Mouse (Mus musculus): ENCODE data around the gene Gm815.

Gm815 gene

DNA sequence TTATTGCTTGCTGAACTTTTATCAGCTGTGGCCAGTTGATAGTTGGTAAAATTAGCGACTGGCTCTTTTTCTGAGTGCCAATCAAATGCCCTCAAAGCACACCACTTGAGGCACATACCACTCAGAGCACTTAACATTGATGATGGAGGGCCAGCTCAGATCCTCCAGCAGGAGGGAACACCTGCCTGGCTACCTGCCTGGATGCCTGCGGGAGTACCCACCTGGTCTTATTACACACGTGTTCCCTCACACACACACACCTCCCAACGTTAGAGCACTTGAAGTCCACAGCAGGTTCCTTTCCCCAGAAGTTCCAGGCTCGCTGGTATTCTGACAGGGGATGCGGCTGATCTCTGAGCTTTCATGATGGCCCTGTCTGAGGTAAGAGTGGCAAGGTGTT lies at the start of gene Gm815:
Gene Gm815 (plus strand): TSS at position 266 of the 400 bp plus-strand sequence.
- DNase-seq (ENCODE audit: low read depth in 1 of 2, low spot score in 2 of 2), result no peak

DNA sequence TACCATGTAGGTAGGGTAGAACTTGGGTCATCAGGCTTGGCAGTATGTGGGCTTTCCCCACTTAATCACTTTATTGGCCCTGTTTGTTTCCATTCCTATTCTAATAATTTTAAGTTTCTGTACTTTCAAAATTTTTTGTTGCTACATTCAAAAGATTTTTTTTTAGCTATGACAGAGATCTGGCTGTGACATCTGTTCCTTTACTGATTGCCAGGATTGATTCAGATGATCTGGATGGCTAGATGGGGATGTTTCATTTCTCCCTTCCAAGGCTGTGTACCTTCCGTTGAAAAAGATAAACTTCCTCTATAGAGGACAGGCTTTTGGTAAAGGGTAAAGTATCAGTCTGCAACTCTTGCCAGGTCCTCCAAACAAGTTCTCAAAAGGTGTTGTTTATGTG lies 48.1 kb upstream of the Gm815 start:
- DNase-seq (ENCODE audit: low read depth in 1 of 2, low spot score in 2 of 2), result no peak

DNA sequence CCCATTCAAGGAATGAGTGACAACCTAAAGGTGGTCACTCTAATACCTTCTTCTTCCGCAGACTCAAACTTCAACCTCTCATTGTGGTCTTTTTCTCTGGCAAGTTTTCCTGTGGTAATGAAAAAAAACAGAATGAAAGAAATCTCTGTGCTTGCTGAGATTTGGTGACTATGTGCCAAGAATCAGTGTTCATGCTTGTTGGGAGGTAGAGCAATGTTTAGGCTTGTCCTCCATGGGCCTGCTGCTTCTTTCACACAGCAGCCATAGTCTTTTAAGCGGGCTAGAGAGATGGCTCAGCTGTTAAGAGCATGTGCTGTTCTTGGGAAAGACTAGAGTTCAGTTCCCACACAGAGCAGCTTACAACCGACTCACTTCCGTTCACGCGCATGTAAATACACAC lies 41.8 kb upstream of the Gm815 start:
- no peak for DNase-seq (ENCODE audit: low read depth in 1 of 2, low spot score in 2 of 2)

DNA sequence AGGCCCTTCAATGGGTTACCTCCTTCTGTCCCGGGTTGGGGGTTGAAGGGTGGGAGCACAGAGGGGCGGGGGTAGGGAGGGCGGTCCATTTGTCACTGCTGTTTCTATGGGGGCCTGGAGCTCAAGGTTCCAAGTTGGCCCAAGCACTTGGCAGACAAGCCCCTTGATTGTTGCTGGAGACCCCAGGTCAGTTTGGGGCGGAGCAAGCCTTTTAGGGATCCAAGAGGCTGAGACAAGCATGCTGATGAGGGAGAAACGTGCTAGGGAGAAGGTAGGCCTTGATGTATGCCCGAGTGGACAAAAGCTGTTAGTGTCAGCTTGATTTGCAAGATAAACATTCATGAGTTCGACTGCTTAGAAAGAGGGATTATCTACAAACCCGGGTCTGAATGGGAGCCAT lies 40.9 kb upstream of the Gm815 start:
- DNase-seq (ENCODE audit: low read depth in 1 of 2, low spot score in 2 of 2), result no peak

DNA sequence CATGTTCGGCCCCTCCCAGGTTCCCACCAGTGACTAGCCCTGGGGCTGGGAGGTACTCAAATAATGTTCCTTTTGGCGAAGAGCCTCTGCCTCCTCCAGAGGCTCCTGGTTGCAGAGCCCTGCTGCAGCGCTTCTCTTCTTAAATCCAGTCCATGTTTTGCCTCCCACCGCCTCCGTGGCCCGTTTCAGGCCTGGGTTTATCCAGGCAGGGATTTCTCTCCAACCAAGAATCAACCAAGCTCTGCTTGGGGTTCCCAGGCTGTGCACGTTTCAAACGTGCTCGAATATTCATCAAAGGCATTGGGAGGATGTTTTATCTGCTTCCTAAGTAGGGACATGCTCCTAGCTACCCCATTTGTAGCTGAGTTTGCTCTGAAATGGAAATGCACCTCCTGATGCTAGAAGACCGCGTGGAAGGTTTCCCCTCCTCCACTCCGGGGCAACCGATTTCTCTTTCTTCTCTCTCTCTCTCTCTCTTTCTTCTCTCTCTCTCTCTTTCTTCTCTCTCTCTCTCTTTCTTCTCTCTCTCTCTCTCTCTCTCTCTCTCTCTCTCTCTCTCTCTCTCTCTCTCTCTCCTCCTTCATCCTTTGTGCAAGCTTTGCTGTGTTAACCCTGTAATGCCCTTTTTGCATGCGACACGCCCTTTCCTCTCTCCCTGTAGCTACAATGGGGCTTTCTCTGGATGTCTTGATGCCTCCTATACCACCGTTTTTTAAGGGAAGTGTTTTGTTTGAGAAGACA lies 40.2 kb upstream of the Gm815 start:
- peak; percentile 9 to 43 for DNase-seq (ENCODE audit: low read depth in 1 of 2, low spot score in 2 of 2)

DNA sequence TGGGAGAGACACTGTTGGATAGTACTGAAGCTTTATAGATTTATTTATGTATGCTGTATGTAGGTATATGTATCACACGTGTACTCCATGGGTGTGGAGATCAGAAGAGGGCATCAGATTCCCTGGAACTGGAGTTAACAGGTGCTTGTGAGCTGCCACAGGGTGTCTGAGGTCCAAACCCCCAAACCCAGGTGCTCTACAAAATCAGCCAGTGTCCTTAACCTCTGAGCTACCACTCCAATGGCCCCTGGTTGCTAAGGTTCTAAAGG lies 39.7 kb upstream of the Gm815 start:
- no peak for DNase-seq (ENCODE audit: low read depth in 1 of 2, low spot score in 2 of 2)

DNA sequence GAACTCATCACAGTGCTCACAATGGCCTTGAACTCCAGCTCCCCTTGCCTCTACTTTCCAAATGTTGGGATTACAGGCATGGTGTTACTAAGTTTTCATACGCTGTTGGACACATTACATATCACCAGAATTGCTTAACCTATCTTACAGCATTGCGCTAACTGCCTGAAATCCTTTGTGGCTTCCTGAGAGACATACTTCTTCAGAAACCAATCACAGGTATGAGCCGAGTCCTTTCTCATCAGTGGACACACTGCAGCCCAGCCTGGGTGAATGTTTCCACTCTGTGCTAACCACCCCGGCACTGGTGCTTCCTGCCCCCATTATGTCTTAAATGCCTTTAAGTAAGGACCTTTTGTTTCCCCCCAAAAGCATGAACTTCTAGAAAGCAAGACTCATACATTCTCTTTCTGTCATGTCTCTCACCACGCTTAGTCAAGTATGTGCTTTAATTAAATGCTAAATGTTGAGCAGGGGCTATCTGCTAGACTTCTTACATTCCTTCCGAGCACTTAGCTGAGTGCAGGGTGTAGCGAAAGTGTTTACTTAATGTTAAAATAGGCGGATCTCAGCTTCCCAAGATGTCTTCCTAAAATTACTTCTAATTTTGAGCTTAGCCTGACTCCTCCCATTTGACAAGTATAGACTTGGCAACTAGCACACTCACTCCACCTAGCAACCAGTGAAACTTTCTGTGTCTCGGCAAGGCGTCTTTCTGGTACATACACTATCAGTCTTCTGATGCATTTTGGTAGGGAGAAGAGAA lies 34.5 kb upstream of the Gm815 start:
- no peak for DNase-seq (ENCODE audit: low read depth in 1 of 2, low spot score in 2 of 2)

DNA sequence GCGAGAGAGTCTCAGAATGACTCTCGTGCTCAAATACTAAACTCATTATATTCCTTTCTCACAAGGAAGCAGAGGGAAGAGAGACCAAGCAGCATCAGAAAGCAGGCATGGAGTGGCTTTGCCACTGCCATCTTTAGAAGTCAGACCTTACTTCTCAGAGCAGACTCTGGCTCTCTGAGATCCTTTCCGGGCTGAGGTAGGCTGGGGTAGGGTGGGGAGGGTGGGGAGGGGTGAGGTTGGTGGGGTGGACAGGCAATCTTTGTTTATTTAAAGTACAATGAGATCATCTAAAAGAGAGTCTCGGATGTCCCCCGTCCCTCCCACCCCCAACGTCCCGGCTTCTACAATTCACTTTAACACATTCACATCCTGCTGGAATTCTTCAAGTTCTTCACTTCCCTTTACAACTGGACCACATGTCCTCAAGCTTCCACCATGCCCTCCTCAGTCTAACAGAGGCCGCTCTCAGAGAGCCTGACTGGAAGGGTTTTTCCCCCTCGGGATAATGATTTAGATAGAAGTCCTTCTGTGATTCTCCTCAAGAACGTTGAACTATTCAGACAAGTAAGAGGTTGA lies 33.3 kb upstream of the Gm815 start:
- no peak for DNase-seq (ENCODE audit: low read depth in 1 of 2, low spot score in 2 of 2)

DNA sequence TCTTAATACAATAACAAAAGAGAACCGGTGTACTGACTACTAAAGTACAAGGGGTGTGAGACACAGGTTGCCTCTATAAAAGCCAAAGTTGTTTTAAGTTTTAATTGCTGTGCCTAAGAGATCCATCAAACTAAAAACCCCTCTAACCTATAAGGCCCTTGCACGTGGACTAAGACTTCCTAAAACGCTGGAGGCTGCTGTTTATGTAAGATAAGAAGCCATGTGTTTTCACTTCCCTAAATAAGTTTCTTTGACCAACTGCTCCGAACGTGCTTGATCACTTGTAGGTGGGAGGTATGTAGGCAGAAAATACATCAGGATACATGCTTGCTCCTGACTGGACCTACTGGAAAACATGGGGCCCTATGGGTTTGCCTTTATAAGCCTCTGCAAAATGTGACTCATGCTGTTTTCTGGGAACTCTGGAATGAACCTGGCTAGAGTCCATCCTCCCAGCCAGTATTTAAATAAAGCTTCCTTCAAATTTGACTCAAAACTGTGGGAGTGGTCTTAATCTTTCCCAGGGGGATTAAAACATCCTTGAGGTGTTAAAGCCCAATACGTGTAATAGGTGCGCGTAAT lies 31.9 kb upstream of the Gm815 start:
- DNase-seq (ENCODE audit: low read depth in 1 of 2, low spot score in 2 of 2), result no peak

DNA sequence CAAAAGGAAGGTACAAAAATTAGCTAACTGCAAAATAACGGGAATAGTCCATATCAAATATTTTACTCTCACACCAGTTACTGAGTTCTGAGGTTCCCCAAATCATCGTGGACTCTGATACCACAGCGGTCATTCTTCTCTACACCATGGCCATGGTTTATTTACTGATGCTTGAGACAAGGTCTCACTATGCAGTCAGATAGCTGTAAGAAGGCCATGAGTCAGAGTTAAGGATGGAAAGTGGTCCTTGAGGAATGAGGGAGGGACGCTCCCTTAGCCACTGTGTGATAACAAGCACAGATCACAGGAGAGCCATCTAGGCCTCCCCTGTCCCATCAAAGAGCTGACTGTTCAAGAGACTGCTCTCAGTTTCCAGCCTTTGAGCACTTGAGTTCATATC lies 31.0 kb upstream of the Gm815 start:
- DNase-seq (ENCODE audit: low read depth in 1 of 2, low spot score in 2 of 2), result no peak

DNA sequence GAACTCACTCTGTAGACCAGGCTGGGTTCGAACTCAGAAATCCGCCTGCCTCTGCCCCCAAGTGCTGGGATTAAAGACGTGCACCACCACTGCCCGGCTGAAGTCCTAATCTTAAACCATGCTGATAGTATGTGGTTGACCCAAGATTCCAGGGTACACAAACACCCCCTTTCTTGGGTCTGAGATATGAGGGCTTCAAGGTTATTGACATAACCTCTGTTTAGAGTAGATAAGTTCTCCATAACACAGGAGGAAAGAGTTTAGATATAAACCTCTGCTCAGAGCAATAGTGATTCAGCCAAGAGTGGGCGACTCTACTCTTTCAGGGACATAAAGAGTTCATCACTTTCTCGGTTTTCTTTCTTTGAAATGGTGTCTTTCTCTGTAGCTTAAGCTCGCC lies 30.5 kb upstream of the Gm815 start:
- DNase-seq (ENCODE audit: low read depth in 1 of 2, low spot score in 2 of 2), result no peak

DNA sequence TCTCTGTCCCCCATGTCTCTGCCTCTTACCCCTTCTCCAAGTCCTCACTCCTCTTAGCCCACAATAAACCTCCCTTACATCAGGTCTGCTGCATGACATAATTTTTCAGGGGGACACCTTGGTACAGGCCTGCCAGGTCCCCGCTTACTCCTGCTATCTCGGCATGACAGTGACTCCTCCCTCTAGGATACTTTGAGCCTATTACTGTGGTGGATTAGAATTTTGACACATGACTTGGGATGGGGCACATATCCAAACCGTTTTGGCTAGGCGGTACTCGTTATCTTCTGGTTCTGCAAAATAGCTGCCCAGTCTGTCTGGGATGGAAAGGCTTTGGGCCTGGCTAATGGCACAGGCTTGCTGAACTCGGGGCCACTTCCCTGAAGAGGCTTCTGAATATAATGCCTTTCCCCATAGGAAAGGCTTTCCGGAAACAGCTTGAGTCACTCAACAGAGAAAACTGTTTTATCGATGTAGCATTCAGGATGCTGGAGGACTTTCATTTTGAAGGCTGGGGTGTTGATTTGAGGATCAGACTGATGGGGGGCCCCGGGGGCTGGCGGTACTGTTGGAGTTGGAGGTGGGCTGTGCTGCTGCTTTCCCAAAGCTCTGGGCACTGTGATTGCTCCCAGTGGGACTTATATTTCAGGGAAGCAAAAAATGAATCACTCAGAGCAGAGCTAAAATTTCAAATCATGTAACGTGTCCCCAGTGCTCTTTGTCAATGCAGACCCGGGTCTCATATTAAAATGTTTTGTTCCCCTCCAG lies 27.1 kb upstream of the Gm815 start:
- DNase-seq (ENCODE audit: low read depth in 1 of 2, low spot score in 2 of 2), result no peak

DNA sequence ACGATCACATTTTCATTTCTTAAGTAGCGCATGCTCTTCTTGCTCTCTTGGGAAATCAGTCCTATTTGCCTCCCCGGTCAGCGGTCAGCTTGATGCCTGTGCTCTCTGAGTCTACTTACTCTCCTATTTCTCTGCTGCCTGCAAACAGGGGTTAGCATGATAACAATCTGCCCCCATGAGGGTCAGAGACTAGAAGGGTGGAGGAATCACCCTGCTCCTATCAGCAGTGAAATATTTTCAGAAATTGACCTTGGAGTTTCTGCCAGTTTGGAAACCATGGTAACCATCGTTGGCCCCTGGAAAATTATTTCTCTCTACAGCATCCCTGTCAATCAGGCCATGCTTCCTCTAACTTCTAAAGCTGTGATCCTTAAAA lies 26.5 kb upstream of the Gm815 start:
- no peak for DNase-seq (ENCODE audit: low read depth in 1 of 2, low spot score in 2 of 2)

DNA sequence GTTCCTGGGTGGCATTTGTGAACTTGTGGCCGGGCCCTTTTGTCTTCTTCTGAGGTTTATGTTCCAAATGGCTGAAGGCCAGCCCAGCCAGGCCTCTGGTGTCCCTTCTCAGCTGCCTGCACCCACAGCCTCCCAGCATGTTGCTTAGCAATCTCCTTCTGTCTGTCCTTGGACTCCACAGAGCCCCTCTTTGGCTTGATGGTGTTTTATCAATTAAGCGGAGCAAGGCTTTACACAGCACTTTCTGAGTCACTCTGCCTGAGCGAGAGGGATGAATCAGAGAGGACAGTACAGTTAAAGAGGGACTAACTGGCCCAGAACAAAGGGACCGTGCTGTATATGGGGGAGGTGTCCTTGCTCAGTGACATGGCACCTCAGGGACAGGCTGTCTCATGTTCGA lies 22.0 kb upstream of the Gm815 start:
- DNase-seq (ENCODE audit: low read depth in 1 of 2, low spot score in 2 of 2), result no peak

DNA sequence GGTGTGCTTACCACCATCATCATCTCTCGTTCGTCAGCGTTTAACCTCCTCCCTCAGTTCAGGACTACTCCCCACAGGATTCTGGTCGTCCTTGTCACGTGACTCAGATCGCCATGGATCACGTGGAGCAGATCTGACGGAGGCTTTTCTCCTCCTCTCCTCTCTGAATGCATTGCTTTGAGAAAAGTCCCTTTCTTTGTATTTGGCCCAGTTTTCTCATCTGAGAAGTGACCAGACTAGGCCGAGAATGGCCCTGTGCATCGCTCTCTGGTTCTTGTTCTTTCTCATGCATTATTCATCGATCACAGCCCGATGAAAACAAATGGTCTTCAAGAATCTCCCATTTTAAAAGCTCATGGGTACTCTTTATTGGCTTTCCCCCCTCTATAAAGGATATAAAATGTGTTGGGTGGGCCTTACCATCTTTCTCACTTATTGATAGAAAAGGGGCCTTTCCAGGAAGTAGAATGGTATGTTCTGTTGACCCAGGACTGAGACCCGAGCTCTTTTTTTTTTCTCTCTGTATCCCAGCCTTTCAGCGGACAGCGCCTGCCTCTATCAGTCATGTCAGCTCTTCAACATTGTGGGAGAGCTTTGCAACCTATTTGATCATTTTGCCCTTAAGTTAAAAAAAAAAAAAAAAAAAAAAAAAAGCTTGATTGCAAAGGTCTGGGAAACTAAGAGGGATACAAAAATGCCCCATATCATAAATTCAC lies 20.5 kb upstream of the Gm815 start:
- no peak for DNase-seq (ENCODE audit: low read depth in 1 of 2, low spot score in 2 of 2)

DNA sequence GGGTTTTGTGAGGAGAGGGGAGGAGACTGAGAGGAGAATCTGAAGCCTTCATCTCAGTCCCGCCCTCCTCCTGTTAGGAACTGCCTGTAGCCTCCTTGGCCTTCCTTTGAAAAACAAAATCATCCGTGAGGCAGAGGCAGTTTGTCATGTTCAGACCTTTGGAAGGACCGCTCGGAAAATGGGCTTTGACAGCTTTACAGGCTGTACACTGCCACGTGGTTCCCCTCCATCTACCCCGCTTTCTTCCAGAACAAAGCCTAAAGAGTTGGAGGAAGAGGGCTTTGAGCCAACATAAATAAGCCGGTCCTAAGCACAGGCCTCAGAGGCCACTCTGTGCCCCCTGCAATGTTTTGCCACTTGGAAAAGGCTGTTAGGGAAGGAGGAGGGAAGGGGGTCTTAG lies 19.9 kb upstream of the Gm815 start:
- no peak for DNase-seq (ENCODE audit: low read depth in 1 of 2, low spot score in 2 of 2)

DNA sequence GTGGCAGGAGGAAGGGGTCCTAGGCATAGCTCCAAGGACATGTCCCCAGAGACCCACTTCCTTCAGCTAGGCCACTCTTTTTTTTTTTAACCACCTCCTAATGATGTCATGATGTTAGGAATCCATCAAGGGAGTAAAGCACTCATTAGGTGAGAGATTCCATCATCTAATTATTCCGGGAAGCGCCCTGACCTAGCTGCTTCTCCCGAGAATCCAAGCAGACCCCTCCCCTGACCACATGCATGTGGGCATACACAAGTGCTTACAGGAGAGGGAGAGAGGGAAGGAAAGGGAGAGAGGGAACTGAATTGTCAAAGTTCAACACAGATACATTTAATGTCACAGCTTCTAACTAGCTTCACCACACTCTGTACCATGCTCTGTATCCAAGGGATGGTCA lies 16.1 kb upstream of the Gm815 start:
- DNase-seq (ENCODE audit: low read depth in 1 of 2, low spot score in 2 of 2), result no peak

DNA sequence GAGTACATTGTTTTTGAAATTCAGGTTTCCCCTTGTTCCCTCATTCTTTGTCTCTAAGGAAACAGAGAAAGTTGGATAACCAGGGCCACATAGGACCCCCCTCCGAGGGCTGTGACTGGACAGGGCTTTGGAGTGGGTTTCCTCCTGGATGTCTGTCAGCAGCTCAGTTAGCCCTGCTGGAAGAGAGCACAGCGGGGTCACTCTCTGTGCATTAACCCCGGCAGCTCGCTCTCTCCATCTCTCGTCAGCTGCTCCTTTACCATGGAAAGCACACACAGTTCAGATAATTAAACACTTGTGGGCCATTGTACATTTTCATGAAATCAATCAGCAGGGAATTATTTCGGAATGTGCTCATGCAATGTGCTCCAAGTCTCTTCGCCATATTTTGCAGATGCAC lies 15.4 kb upstream of the Gm815 start:
- no peak for DNase-seq (ENCODE audit: low read depth in 1 of 2, low spot score in 2 of 2)

DNA sequence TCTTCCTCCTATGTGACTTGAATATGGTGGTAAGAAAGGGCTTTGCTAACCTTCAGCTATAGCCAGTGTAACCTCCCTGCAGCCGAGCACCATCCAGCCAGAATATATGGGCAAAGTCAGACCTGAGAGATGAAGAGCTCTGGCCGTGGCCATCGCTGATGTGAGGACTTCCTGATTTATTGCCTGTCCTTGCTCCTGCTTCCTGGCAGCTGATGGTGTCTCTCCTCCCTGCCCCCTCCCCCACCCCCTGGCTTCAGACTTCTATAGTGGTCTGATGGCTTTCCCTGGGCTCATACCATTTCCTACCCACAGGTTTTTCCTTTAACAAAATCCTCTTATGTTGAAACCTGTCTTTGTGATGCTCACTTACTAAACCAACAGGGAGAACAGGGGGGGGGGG lies 14.6 kb upstream of the Gm815 start:
- no peak for DNase-seq (ENCODE audit: low read depth in 1 of 2, low spot score in 2 of 2)

DNA sequence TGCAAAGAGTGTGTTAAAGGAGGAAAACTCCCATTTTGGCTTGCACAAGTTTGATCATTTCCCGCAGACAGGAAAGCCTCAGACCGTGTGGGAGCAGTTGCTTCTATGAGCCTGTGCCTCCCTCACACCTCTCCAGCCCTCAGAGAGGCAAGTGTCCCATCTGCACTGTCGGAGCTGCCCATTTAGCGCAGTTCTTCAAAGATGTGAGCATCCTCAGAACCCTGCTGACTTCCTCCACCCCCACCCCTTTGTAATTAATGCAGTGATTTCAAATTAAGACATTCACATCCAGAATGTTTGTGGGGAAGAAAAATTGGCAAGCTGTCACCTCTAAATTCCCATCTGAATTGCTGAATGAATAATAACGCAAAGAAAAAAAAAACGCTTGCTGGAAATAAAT lies 12.8 kb upstream of the Gm815 start:
- DNase-seq (ENCODE audit: low read depth in 1 of 2, low spot score in 2 of 2), result no peak

DNA sequence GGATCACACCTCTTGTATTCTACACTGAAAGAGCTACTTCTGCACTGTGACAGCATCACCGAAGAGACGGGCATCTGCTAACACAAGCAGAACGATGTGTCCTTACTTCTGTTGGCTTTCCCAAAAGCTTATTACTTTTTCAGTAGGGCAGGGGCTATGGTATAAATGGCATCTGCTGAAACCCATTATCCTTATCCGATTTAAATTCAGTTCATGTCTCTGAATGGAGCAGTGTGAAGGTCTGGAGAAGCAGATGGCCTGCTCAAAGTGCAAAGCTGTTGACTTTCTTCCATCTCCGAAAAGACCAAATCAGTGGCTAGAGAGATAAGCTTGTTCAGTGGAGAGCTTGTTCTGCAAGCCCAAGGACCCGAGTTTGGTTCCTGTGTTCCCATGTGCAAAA lies 10.1 kb upstream of the Gm815 start:
- no peak for DNase-seq (ENCODE audit: low read depth in 1 of 2, low spot score in 2 of 2)

Measured in monocyte, adult 2 months (primary cell).